Mouse (Mus musculus) brain, embryonic 18.5 days (tissue): Measurements from ENCODE around the gene Acsf3.
A peak's percentile ranks its signal among the peaks of the same experiment; 100 is the strongest.

Experiments
- DNase-seq: peaks from one replicate; pipeline ENCODE4 v3.0.0-alpha.2; 2012; ENCODE audit warnings: low read depth, low spot score

Acsf3 gene

GRCm38 (mm10) chr8:122810376-122810775 is 35.1 kb downstream of the Acsf3 start:
- no peak for DNase-seq

- DNase-seq, result no peak
Observed at GRCm38 (mm10) chr8:122811870-122812494, 36.7 kb downstream of the Acsf3 start.

DNA sequence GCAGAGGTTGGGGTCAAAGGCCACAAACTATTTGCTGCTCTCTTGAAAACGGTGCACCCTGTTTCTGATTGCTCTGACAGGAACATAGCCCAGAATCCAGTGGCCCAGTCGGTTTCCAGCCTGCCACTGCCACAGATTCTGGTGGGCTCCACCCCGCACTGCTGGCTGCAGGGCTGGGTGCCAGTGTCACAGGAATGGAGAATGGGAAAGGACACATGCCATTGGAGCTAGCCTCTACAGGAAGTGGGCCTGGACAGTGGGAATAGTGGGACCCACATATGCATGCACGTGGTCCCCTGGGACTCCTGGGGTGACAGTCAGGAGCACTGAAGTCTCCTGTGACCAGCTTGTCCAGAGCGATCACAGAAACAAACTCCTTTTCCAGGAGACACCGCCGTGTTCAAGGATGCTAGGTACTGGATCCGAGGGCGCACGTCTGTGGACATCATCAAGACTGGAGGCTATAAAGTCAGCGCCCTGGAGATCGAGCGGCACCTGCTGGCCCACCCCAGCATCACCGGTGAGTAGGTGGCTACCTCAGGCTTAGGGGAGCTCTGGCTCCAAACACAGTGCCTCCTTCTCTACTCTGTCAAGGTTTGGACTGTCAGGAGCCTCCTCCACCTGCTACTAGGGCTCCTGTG is 37.4 kb downstream of the Acsf3 start:
- DNase-seq, result no peak

GRCm38 (mm10) chr8:122814608-122815007 is 39.3 kb downstream of the Acsf3 start:
- no peak for DNase-seq

GRCm38 (mm10) chr8:122816965-122817364 is 41.7 kb downstream of the Acsf3 start:
- DNase-seq, result no peak

DNA sequence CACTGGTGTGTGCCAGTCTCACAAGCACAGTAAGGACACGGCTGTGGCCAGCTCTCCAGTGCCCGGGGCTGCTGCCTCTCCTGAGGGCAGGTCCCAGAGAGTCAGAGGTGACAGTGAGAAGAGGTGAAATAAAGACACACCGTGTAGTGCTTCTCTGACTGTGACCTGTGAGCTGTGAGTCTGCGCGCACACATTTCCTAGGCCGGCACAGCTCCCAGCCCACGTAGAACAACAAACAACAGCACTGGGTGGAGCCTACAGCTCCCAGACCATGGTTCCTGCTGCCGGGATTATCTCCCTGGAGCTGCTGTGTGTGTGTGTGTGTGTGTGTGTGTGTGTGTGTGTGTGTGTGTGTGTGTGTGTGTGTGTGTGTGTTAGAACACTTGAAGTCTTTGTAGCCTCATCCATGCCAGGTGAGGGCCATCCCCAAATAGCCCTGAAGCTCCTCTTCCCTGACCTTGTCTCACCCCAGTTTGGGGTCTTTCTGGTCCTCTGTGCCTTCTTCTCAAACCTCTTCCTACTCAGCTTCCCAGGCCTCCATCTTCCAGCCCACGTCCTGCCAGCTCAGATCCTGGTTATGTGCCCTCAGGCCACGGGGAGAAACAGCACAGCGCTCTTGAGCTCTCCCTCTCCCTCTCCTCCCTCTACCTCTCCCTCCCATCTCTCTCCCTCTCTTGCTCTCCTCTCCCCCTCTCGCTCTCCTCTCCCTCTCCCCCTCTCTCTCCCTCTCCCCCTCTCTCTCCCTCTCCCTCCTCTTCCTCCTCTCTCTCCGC is 42.6 kb downstream of the Acsf3 start:
- DNase-seq, result no peak

GRCm38 (mm10) chr8:122819776-122820175 is 44.5 kb downstream of the Acsf3 start:
- DNase-seq, result no peak

- DNase-seq, result no peak
Observed at GRCm38 (mm10) chr8:122824571-122824970, 49.3 kb downstream of the Acsf3 start.

DNA sequence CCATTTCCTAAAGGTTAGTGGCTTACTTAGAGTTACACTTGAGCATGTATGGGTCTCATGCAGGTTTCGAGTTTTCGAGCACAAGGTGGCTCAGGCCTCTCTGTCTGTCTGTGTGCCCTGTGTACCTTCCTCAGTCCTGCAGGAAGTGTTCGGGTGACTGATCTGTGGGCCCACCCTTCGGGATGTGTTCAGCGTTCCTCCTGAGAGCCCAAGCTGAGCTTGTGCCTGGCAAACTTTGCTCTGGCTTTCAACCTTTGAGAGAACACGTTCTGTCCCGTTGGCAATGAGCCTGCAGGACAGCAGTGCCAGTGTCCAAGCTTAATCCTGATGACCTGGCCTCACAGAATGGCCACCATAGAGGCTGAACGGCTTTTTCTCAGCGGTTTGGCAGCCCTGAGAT is 49.7 kb downstream of the Acsf3 start:
- no peak for DNase-seq

DNA sequence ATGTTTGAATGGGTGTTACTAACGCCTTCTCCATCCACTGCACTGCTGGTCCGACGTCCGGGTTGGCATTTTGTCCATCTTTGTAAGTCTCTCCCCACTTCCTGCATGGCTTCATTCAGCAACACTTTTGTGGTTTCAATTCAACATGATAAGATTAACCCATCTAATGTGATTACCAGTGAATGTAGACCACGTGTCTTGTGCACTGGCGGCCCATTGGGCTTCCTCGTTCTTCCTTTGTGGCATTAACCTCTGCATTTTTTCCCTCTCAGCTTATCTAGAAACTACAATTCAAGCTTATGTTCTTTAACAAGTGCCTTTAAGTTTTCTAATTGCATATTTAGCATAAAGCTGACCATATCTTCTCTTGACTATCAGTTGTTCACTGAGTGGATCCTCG is 50.1 kb downstream of the Acsf3 start:
- no peak for DNase-seq

- no peak for DNase-seq
Observed at GRCm38 (mm10) chr8:122829396-122829795, 54.1 kb downstream of the Acsf3 start.

DNA sequence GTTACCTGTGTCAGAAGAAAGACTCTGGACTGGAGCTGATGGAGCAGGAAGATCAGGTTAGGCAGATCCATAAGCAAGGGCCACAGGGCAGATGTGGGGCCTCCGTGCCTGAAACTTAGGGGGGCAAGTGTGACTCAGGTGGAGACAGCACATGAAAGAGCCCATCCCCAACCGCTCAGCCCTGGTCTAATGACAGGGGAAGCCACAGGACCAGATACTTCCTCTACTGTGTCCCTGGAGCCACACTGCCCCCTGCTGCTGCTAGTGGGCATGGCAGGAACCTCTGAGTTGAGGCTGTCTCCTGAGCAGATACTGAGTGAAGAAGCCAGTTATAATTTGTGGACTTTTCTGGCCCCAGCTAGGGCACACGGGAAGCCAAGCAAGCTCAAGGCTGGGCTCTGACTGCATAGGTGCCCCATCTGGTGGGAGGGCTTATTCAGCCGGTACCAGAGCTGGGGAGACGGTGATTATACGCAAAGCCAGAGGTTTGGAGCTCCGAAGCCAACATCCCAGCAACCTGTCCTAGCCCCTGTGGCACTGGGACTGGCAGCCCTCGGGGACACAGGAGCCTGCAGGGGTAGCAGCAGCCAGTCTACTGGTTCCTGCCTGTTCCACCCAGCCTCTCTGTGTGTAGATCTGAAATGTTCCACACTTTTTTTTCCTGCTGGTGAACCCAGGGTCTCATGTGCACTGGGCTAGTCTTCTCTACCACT is 55.2 kb downstream of the Acsf3 start:
- DNase-seq, result no peak

GRCm38 (mm10) chr8:122834416-122834815 is 59.1 kb downstream of the Acsf3 start:
- no peak for DNase-seq

GRCm38 (mm10) chr8:122834971-122835370 is 59.7 kb downstream of the Acsf3 start:
- peak; percentile 16 for DNase-seq

GRCm38 (mm10) chr8:122836199-122836598 is 60.9 kb downstream of the Acsf3 start:
- no peak for DNase-seq

DNA sequence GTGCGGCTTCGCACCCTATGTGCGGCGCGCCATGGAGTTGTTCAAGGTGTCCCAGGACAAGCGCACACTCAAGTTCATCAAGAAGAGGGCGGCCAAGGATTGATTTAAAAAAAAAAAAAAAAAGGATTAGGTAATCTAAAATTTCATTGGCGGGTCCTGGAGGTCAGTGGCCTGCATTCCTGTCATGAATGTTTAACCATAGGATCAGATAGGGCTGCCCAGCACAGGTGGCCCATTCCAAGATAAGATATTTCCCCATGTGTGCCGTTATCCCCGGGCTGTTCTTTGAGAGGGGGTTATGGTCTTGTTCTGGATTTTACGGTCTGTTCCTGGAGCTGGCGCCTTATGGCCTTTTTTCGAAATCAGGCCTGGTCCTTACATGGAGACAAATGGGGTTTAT is 61.4 kb downstream of the Acsf3 start:
- no peak for DNase-seq

GRCm38 (mm10) chr8:122844161-122844560 is 68.9 kb downstream of the Acsf3 start:
- DNase-seq, result no peak

DNA sequence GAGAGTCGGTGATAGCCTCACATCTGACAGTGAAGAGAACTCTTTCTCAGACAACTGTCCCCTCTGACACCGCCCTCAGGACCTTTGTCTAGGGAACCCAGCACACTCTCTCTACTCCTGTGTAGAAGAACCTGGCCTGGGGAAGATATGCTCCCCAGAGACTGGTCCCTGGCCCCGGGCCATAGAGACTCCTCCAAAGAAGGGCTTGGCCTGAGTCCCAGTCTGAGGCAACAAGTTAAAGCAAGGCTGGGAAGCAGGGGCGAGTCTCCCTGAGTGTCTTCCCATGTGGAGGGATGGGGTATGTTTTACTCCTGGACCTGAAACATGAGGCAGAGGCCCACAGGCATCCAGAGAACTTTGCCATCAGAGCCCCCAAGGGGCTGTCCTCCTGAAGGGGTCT is 70.4 kb downstream of the Acsf3 start:
- no peak for DNase-seq

DNA sequence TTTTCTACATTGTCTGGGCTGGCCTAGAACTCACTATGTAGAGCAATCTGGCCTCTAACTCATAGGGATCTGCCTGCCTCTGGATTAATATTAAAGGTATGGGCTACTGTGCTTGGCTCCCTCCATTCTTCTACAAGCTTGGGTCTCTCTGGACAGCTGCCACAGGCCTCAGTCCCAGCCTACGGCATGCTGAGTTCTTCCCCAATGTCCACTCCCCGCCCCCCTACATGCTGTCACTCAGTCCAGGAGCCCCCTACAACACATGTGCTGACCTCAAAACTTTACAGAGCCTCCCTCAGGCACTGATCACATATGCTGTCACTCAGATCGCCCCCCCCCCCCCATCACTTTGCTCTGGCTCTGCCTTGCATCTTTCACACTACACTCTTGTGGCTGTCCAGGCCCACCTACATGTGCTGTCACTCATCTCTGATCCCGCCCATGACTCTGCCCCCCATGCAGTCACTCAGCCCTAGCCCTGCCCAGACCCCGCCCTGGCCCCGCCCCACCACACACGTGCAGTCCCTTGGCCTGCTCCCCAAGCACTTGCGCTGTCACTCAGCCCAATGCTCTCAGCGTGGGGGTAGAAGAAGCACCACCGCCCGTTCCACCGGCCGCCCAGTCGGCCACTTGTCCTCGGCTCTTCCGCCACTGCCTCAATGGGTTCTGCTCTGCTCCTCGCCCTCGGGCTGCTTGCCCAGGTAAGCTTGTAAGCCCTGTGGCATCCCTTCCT is 72.7 kb downstream of the Acsf3 start, which contains the start of gene Cdh15:
Gene Cdh15, plus strand, starts transcription at position 138 of the 733 bp plus-strand sequence.
- no peak for DNase-seq

DNA sequence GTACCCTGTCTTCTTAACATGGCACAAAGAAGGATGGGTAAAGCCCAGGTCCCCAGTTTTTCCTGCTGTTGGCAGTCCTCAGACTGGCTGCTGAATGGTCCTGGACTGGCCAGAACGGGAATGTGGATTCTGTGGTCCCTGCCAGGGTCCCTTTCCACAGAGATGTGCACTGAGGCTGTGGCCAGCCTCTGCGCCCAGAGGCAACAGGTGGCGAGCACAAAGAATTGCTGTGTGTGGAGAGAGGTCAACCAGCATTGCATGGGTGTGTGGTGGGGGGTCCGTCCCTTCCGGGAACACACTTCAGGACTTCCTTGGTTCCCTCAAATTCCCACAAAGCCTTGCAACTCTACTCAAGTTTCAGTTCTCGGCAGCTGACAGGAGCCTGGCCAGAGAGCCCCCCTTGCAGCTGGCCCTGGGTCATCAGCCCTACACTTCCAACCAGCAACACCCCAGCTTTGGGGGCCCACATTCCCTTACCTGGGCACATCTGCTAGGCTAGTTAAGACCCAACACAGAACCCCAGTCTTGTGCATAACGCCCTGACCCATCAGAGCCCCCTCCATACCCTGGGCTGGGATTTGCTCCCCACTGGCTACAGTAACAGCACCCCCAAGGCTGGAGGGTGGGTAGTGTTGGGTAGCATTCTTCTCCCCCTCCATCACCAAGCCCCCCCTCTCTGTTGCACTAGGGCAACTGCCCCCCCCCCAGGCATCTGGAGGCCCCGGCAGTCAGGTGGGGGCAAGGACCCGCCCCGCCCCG is 74.0 kb downstream of the Acsf3 start:
- DNase-seq, result no peak
